Mouse (Mus musculus) limb, embryonic 15.5 days (tissue): ENCODE measurements around the gene Chd5. TPM values are rescaled to one million over a fixed set of nuclear protein-coding genes. Genes with fewer than 3 reads are reported as not detected.

Experiments
- ATAC-seq: fragments of 200-750 bp; cut with Nextera tagmentation; 2 replicates; pipeline ENCODE4 v1.8.0; 2017; ENCODE audit warnings: low read depth, moderate TSS enrichment; ENCODE audit not compliant: insufficient number of reproducible peaks, low FRiP score, low TSS enrichment
- H3K27ac ChIP-seq: fragments of 300-500 bp; sonication (generic); 2 replicates; pipeline ENCODE4 v1.5.1; 2015; ENCODE audit warnings: moderate library complexity, mild to moderate bottlenecking, inconsistent platforms
- H3K27me3 ChIP-seq: fragments of 300-500 bp; sonication (generic); 2 replicates; pipeline ENCODE4 v1.6.1; 2015; ENCODE audit warnings: inconsistent platforms
- H3K36me3 ChIP-seq: fragments of 300-500 bp; sonication (generic); 2 replicates; pipeline ENCODE4 v1.6.1; 2015; ENCODE audit warnings: inconsistent platforms
- H3K4me1 ChIP-seq: fragments of 300-500 bp; sonication (generic); 2 replicates; pipeline ENCODE4 v1.6.1; 2015; ENCODE audit warnings: inconsistent platforms
- H3K4me2 ChIP-seq: fragments of 300-500 bp; sonication (generic); 2 replicates; pipeline ENCODE4 v1.6.1; 2015; ENCODE audit warnings: mild to moderate bottlenecking, inconsistent platforms
- H3K4me3 ChIP-seq: fragments of 300-500 bp; sonication (generic); 2 replicates; pipeline ENCODE4 v1.5.1; 2015; ENCODE audit warnings: mild to moderate bottlenecking, inconsistent platforms
- H3K9ac ChIP-seq: fragments of 300-500 bp; sonication (generic); 2 replicates; pipeline ENCODE4 v1.6.1; 2015; ENCODE audit warnings: inconsistent platforms
- H3K9me3 ChIP-seq: fragments of 300-500 bp; sonication (generic); 2 replicates; pipeline ENCODE4 v1.6.1; 2016; ENCODE audit warnings: inconsistent platforms
- WGBS: fragments of 180-500 bp; shearing (Covaris S2); methylation state at CpG from one replicate; pipeline ENCODE4 v1.1.7; 2015; 5-methylcytosine and 5-hydroxymethylcytosine counted together
- polyA plus RNA-seq: library from polyadenylated mRNA; unstranded; fragments of >200 nt; fragmentation: Nextera tagmentation; extraction: Ambion mirVana; gene quantifications from 2 replicates; pipeline ENCODE4 v1.2.1, GENCODE M21; 2015

Gene Chd5
- polyA plus RNA-seq, 1 experiment from 2014 or later: 0.63 TPM

- 80% methylated on average over 17 of the region's 17 CpGs for WGBS
- no peak for ATAC-seq
- no peak overlapping the region for H3K4me3 ChIP-seq
- H3K9ac ChIP-seq: no peak overlapping the region
- no peaks in the 10 kb centered on the region for H3K36me3 ChIP-seq
- H3K9me3 ChIP-seq: no peaks in the 10 kb centered on the region
- H3K4me2 ChIP-seq: no peak overlapping the region
- no peaks in the 10 kb centered on the region for H3K27me3 ChIP-seq
- no peak overlapping the region for H3K27ac ChIP-seq
- no peaks in the 10 kb centered on the region for H3K4me1 ChIP-seq
Observed at GRCm38 (mm10) chr4:152382528-152383252, 44.2 kb downstream of the Chd5 start.

GRCm38 (mm10) chr4:152385644-152386043 lies 47.2 kb downstream of the Chd5 start:
- no peak overlapping the region for H3K4me2 ChIP-seq
- H3K36me3 ChIP-seq: no peaks in the 10 kb centered on the region
- H3K4me1 ChIP-seq: no peaks in the 10 kb centered on the region
- no peak overlapping the region for H3K4me3 ChIP-seq
- WGBS: 58% methylated on average over 16 of the region's 16 CpGs
- H3K27me3 ChIP-seq: no peaks in the 10 kb centered on the region
- no peak for ATAC-seq
- H3K9me3 ChIP-seq: no peaks in the 10 kb centered on the region
- no peak overlapping the region for H3K27ac ChIP-seq
- H3K9ac ChIP-seq: no peak overlapping the region

- H3K4me3 ChIP-seq: no peak overlapping the region
- 76% methylated on average over 5 of the region's 5 CpGs for WGBS
- H3K4me2 ChIP-seq: no peak overlapping the region
- H3K9ac ChIP-seq: no peak overlapping the region
- no peak overlapping the region for H3K27ac ChIP-seq
- no peaks in the 10 kb centered on the region for H3K36me3 ChIP-seq
- no peaks in the 10 kb centered on the region for H3K4me1 ChIP-seq
- H3K9me3 ChIP-seq: no peaks in the 10 kb centered on the region
- no peaks in the 10 kb centered on the region for H3K27me3 ChIP-seq
- no peak for ATAC-seq
Observed at GRCm38 (mm10) chr4:152392192-152392591, 53.7 kb downstream of the Chd5 start.

GRCm38 (mm10) chr4:152392627-152393026 lies 54.2 kb downstream of the Chd5 start:
- H3K27ac ChIP-seq: no peak overlapping the region
- no peak for ATAC-seq
- WGBS: 86% methylated on average over 17 of the region's 17 CpGs
- no peak overlapping the region for H3K9ac ChIP-seq
- H3K9me3 ChIP-seq: no peaks in the 10 kb centered on the region
- H3K27me3 ChIP-seq: no peaks in the 10 kb centered on the region
- H3K4me3 ChIP-seq: no peak overlapping the region
- H3K36me3 ChIP-seq: no peaks in the 10 kb centered on the region
- no peaks in the 10 kb centered on the region for H3K4me1 ChIP-seq
- no peak overlapping the region for H3K4me2 ChIP-seq

- no peaks in the 10 kb centered on the region for H3K27me3 ChIP-seq
- no peaks in the 10 kb centered on the region for H3K9me3 ChIP-seq
- WGBS: 71% methylated on average over 3 of the region's 3 CpGs
- H3K36me3 ChIP-seq: no peaks in the 10 kb centered on the region
- no peak overlapping the region for H3K9ac ChIP-seq
- H3K27ac ChIP-seq: no peak overlapping the region
- no peak overlapping the region for H3K4me2 ChIP-seq
- no peak for ATAC-seq
- no peaks in the 10 kb centered on the region for H3K4me1 ChIP-seq
- H3K4me3 ChIP-seq: no peak overlapping the region
Observed at GRCm38 (mm10) chr4:152398926-152399325, 60.5 kb downstream of the Chd5 start.

- Histone ChIP-seq H3K27ac (no peak overlapping the region), H3K4me1 (no peaks in the 10 kb centered on the region), H3K27me3 (no peaks in the 10 kb centered on the region), H3K9me3 (no peaks in the 10 kb centered on the region), H3K36me3 (no peaks in the 10 kb centered on the region), H3K4me2 (no peak overlapping the region), H3K9ac (no peak overlapping the region), H3K4me3 (no peak overlapping the region)
- no peak for ATAC-seq
- WGBS: 57% methylated on average over 6 of the region's 6 CpGs
Observed at GRCm38 (mm10) chr4:152405143-152405542, 66.7 kb downstream of the Chd5 start.

- H3K9ac ChIP-seq: no peak overlapping the region
- H3K27ac ChIP-seq: no peak overlapping the region
- WGBS: 70% methylated on average over 7 of the region's 7 CpGs
- no peaks in the 10 kb centered on the region for H3K27me3 ChIP-seq
- no peak for ATAC-seq
- H3K4me1 ChIP-seq: no peaks in the 10 kb centered on the region
- no peak overlapping the region for H3K4me2 ChIP-seq
- H3K4me3 ChIP-seq: no peak overlapping the region
- H3K9me3 ChIP-seq: no peaks in the 10 kb centered on the region
- H3K36me3 ChIP-seq: no peaks in the 10 kb centered on the region
Observed at GRCm38 (mm10) chr4:152405671-152406201, 67.3 kb downstream of the Chd5 start.

- 79% methylated on average over 8 of the region's 8 CpGs for WGBS
- H3K9ac ChIP-seq: no peak overlapping the region
- H3K27ac ChIP-seq: no peak overlapping the region
Observed at GRCm38 (mm10) chr4:152406531-152406930, 68.1 kb downstream of the Chd5 start.

GRCm38 (mm10) chr4:152410961-152411360 lies 72.5 kb downstream of the Chd5 start:
- ATAC-seq: no peak
- 73% methylated on average over 13 of the region's 13 CpGs for WGBS
- Histone ChIP-seq H3K4me3 (no peak overlapping the region), H3K27me3 (no peaks in the 10 kb centered on the region), H3K9ac (no peak overlapping the region), H3K27ac (no peak overlapping the region), H3K4me1 (no peaks in the 10 kb centered on the region), H3K4me2 (no peak overlapping the region), H3K9me3 (no peaks in the 10 kb centered on the region), H3K36me3 (no peaks in the 10 kb centered on the region)

More at GRCm38 (mm10) chr4:152406531-152406930, 68.1 kb downstream of the Chd5 start:
- H3K9me3 ChIP-seq: no peaks in the 10 kb centered on the region
- no peaks in the 10 kb centered on the region for H3K4me1 ChIP-seq
- no peak overlapping the region for H3K4me2 ChIP-seq
- no peak for ATAC-seq
- no peak overlapping the region for H3K4me3 ChIP-seq
- H3K36me3 ChIP-seq: no peaks in the 10 kb centered on the region
- H3K27me3 ChIP-seq: no peaks in the 10 kb centered on the region

- Histone ChIP-seq H3K4me1 (no peaks in the 10 kb centered on the region), H3K27ac (no peak overlapping the region), H3K4me2 (no peak overlapping the region), H3K9ac (no peak overlapping the region), H3K36me3 (no peaks in the 10 kb centered on the region), H3K4me3 (no peak overlapping the region), H3K9me3 (no peaks in the 10 kb centered on the region), H3K27me3 (no peaks in the 10 kb centered on the region)
- no peak for ATAC-seq
- WGBS: 69% methylated on average over 3 of the region's 3 CpGs
Observed at GRCm38 (mm10) chr4:152412524-152413080, 74.2 kb downstream of the Chd5 start.

GRCm38 (mm10) chr4:152418229-152419060 lies 80.0 kb downstream of the Chd5 start:
- Histone ChIP-seq H3K4me3 (no peak overlapping the region), H3K36me3 (no peaks in the 10 kb centered on the region), H3K9ac (no peak overlapping the region), H3K4me1 (no peaks in the 10 kb centered on the region), H3K27ac (no peak overlapping the region), H3K4me2 (no peak overlapping the region), H3K9me3 (no peaks in the 10 kb centered on the region), H3K27me3 (peaks cover 6% of the 10 kb centered on the region)
- no peak for ATAC-seq
- 37% methylated on average over 28 of the region's 28 CpGs for WGBS

GRCm38 (mm10) chr4:152423576-152423975 lies 85.1 kb downstream of the Chd5 start:
- no peaks in the 10 kb centered on the region; the same call in 1 of the 2 replicates for H3K4me1 ChIP-seq
- no peak for ATAC-seq
- H3K27ac ChIP-seq: no peak overlapping the region
- H3K9ac ChIP-seq: no peak overlapping the region
- no peak overlapping the region for H3K4me3 ChIP-seq
- no peaks in the 10 kb centered on the region for H3K36me3 ChIP-seq
- no peak overlapping the region for H3K4me2 ChIP-seq
- no peaks in the 10 kb centered on the region for H3K9me3 ChIP-seq
- peaks cover 3% of the 10 kb centered on the region for H3K27me3 ChIP-seq
- WGBS: 82% methylated on average over 6 of the region's 6 CpGs
